Mouse (Mus musculus) gastrocnemius, adult 8-10 months (tissue): ENCODE results near the gene Mllt11. TPM values are rescaled to one million over a fixed set of nuclear protein-coding genes. Genes with fewer than 3 reads are reported as not detected.

Experiments used
- DNase-seq, 2 experiments: peaks; one replicate each; pipeline ENCODE4 v3.0.0; 2022; ENCODE audit warnings: low spot score in 2 of 2
- total RNA-seq, 4 experiments: library from RNA; stranded (reverse); gene quantifications; 2 replicates each; pipeline ENCODE4 v1.2.4; 2022

Gene Mllt11
- total RNA-seq, 4 experiments from 2014 or later = 69.6 to 108 (median 87.4) TPM

DNA sequence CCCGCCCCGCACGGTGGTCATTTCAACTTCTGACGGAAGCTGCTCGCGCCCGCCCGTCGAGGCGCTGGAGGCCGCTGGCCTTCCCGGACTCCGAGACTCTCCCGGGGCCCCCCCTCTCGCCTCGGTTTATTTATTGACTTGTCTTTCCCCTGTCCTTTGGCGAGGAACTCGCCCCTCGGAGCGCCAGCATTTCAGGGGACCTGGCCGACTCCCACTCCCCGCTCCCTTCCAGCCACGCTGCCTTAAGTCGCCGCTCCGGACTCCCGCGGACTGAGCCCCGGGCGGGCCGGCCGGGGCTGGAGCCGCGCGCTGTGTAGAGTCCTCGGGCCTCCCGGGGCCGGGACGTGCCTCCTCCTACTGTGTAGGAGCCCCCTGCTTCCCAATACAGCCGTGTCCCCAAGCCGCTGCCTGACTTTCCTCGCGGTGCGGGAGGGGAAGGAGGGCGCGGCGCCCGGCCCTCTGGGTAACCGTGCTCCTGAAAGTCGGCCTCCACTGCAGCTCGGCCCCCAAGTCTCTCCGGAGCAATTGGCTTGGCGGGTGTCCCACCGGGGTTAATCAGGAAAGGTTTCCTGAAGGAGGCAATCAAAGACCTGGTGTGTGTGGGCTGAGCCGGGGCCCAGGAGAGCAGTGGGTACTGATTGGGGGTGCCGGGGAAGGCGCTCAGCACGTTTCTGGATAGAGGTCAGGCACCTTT lies 58.6 kb downstream of the Mllt11 start:
- DNase-seq = no peak

DNA sequence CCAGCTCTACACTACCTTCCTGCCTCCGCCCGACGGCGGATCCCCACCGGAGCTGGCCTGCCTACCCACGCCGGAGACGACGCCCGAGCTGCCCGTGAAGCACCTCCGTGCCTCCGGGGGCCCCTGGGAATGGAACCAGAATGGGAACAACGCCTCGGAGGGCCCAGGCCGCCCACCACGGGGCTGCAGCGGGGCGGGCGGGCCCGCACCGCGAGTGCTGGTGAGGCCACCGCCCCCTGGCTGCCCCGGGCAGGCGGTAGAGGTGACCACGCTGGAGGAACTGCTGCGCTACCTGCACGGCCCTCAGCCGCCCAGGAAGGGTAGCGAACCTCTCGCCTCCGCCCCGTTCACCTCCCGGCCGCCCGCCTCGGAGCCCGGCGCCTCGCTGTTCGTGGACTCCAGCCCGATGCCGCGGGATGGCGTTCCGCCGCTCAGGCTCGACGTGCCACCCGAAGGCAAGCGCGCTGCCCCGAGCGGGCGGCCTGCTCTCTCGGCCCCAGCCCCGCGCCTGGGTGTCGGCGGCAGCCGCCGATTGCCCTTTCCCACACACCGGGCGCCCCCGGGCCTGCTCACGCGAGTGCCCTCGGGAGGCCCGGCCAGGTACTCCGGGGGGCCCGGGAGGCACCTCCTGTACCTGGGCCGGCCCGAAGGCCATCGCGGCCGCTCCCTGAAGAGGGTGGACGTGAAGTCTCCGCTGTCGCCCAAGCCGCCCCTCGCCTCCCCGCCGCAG lies 59.3 kb downstream of the Mllt11 start:
- no peak for DNase-seq

DNA sequence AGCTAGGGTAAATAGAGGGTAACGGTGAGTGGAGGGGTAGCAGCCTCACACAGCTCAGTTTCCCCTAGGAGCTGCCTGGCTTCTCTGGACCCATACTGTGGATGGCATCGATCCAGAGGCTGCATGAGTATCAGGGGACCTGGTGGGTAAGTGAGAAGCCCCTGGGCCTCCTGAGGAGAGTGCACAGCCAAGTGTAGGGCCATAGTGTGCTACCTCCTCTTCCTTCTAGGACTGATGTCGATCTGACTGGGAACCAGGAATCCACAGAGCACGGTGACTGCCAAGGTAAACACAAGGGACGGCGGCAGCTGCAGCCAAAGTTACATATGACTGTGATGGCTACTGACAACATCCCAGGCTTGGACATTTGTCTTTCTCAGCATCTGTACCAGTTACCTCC lies 60.9 kb downstream of the Mllt11 start:
- DNase-seq = no peak

DNA sequence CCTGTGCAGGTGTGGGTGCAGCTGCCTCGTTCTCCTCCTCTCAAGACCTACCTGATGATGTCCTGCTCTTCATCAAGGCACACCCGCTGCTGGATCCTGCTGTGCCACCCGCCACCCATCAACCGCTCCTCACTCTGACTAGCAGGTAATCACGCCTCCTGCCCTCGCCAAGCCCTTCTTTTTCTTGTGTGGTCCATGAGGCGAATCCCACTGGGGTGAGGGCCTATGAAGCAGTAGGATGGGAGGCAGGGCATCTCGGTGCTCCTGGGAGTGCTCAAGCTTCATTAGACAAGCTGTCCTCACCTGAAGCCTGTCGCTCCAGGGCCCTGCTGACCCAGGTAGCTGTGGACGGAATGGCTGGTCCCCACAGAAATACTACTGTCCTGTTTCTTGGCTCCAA lies 62.0 kb downstream of the Mllt11 start:
- DNase-seq = no peak

Other genes with a start within 250 kb of the Mllt11 start
- 10 to 100 TPM; 14.2 to 18.8 (median 16.3) TPM for gene Zfp687, start 216.7 kb downstream of the Mllt11 start, total RNA-seq
- gene Psmd4, start 189.6 kb downstream of the Mllt11 start, total RNA-seq = 100 to 1,000 TPM; 191 to 247 (median 221) TPM
- 10 to 100 TPM; 21.9 to 27.6 (median 24.7) TPM for gene Pip5k1a, start 125.2 kb downstream of the Mllt11 start, total RNA-seq
- 10 to 100 TPM; 51.9 to 96.7 (median 73.1) TPM for gene Vps72, start 121.1 kb downstream of the Mllt11 start, total RNA-seq
- 100 to 1,000 TPM; 688 to 884 (median 752) TPM for gene Tmod4, start 107.7 kb downstream of the Mllt11 start, total RNA-seq
- gene Scnm1, start 98.2 kb downstream of the Mllt11 start, total RNA-seq = 10 to 100 TPM; 24.9 to 37.2 (median 33.4) TPM
- gene Lysmd1, start 98.1 kb downstream of the Mllt11 start, total RNA-seq = 1 to 10 TPM; 6.3 to 8.2 (median 7.3) TPM
- under 1 TPM; 0.25 to 0.35 (median 0.29) TPM for gene Tnfaip8l2, start 89.8 kb downstream of the Mllt11 start, total RNA-seq
- gene Sema6c, start 71.7 kb downstream of the Mllt11 start, total RNA-seq = 10 to 100 TPM; 67.3 to 91.3 (median 87.4) TPM
- 1 to 10 TPM; 7.2 to 9.1 (median 7.6) TPM for gene Gabpb2, start 14.3 kb downstream of the Mllt11 start, total RNA-seq
- 10 to 100 TPM; 13.7 to 18.3 (median 15.0) TPM for gene Cdc42se1, start 3.4 kb downstream of the Mllt11 start, total RNA-seq
- not detected for gene Gm128, start 9.4 kb upstream of the Mllt11 start, total RNA-seq
- not detected for gene Bnipl, start 19.0 kb upstream of the Mllt11 start, total RNA-seq
- 10 to 100 TPM; 25.4 to 29.7 (median 27.8) TPM for gene Mindy1, start 49.2 kb upstream of the Mllt11 start, total RNA-seq
- 10 to 100 TPM; 47.7 to 58.8 (median 53.5) TPM for gene Prune1, start 49.9 kb upstream of the Mllt11 start, total RNA-seq
- not detected for gene Anxa9, start 75.0 kb upstream of the Mllt11 start, total RNA-seq
- 10 to 100 TPM; 13.1 to 16.7 (median 15.3) TPM for gene Cers2, start 82.6 kb upstream of the Mllt11 start, total RNA-seq
- gene Setdb1, start 125.0 kb upstream of the Mllt11 start, total RNA-seq = 10 to 100 TPM in 2 of 4 experiments, 1 to 10 TPM in 2; 8.4 to 10.7 (median 10.1) TPM
- gene 4930558C23Rik, start 170.7 kb upstream of the Mllt11 start, total RNA-seq = under 1 TPM in 1 of 4 experiments, not detected in 3; 0.92 TPM
- 10 to 100 TPM; 45.0 to 51.9 (median 46.6) TPM for gene Arnt, start 202.2 kb upstream of the Mllt11 start, total RNA-seq